Mouse (Mus musculus) stomach, embryonic 15.5 days (tissue): Measurements from ENCODE around the gene Rnft1. TPM values are rescaled to one million over a fixed set of nuclear protein-coding genes. Genes with fewer than 3 reads are reported as not detected.
"Not testable (repeated sequence)": the region's sequence is repeated elsewhere in the genome, so short reads cannot be mapped to it uniquely, and the experiment has no call there.

Experiments
- ATAC-seq: fragments of 200-750 bp; cut with Nextera tagmentation; 2 replicates; pipeline ENCODE4 v1.8.0; 2017; ENCODE audit warnings: low read depth, moderate number of reproducible peaks, moderate TSS enrichment; ENCODE audit not compliant: insufficient read depth, low FRiP score
- H3K27ac ChIP-seq: fragments of 300-500 bp; sonication (generic); 2 replicates; pipeline ENCODE4 v1.5.1; 2015; ENCODE audit warnings: mild to moderate bottlenecking, inconsistent platforms
- H3K27me3 ChIP-seq: fragments of 300-500 bp; sonication (generic); replicated peaks from 2 replicates; pipeline ENCODE4 v1.6.1; 2015; ENCODE audit warnings: inconsistent platforms
- H3K36me3 ChIP-seq: fragments of 300-500 bp; sonication (generic); 2 replicates; pipeline ENCODE4 v1.6.1; 2015; ENCODE audit warnings: inconsistent platforms
- H3K4me1 ChIP-seq: fragments of 300-500 bp; sonication (generic); 2 replicates; pipeline ENCODE4 v1.6.1; 2015; ENCODE audit warnings: inconsistent platforms
- H3K4me2 ChIP-seq: fragments of 300-500 bp; sonication (generic); 2 replicates; pipeline ENCODE4 v1.6.1; 2015; ENCODE audit warnings: mild to moderate bottlenecking, inconsistent platforms
- H3K4me3 ChIP-seq: fragments of 300-500 bp; sonication (generic); replicated peaks from 2 replicates; pipeline ENCODE4 v1.5.1; 2015; ENCODE audit warnings: inconsistent platforms
- H3K9ac ChIP-seq: fragments of 300-500 bp; sonication (generic); 2 replicates; pipeline ENCODE4 v1.6.1; 2015; ENCODE audit warnings: inconsistent platforms
- H3K9me3 ChIP-seq: fragments of 300-500 bp; sonication (generic); 2 replicates; pipeline ENCODE4 v1.6.1; 2016; ENCODE audit warnings: inconsistent platforms
- WGBS: fragments of 180-500 bp; shearing (Covaris S2); methylation state at CpG from one replicate; pipeline ENCODE4 v1.1.7; 2015; 5-methylcytosine and 5-hydroxymethylcytosine counted together
- polyA plus RNA-seq: library from polyadenylated mRNA; unstranded; fragments of >200 nt; fragmentation: Nextera tagmentation; extraction: Ambion mirVana; gene quantifications from 2 replicates; pipeline ENCODE4 v1.2.1, GENCODE M21; 2015

Gene Rnft1
- polyA plus RNA-seq, 1 experiment from 2014 or later: 51.0 TPM

DNA sequence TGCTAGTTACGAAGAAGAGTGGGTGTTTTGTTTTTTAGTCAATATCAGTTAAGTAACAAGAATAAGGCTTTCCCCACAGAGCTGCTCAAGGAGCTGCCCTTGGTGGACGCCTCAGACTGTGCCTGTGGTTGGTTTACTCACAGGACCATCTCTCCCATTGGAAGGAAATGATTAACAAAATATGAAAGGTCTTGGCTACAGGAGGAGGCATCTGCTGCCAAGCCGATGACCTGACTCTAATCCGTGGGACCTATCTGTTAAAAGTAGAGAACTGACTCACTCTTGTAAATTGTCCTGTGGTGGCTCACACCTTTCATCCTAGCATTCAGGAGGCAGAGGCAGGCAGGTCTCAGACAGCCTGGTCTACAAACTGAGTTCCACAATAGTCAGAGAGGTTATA lies 43.1 kb downstream of the Rnft1 start:
- Histone ChIP-seq H3K36me3 (peaks cover 23% of the 10 kb centered on the region), H3K9ac (no peak overlapping the region), H3K27ac (no peak overlapping the region), H3K27me3 (no peaks in the 10 kb centered on the region), H3K9me3 (no peaks in the 10 kb centered on the region), H3K4me3 (no peak overlapping the region), H3K4me2 (no peak overlapping the region), H3K4me1 (no peaks in the 10 kb centered on the region)
- 87% methylated on average over 4 of the region's 4 CpGs for WGBS
- no peak for ATAC-seq

DNA sequence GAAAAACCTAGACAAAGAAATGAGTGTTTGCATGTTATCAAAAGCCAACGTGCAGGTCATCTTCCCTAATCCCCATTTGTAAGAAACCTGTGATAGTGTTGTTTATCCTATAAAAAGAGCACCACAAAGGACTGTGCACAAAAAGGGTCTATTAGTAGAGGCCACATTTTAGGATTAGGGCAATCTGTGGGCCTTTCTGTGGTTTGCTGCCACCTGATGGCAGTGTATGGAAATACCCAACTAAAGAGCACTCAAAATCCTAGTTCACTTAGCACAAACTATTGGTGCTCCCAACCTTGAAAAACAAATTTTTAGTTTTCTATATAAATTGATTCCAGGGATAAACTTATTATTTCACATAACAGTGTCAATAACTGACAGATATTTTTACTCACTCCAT lies 48.4 kb downstream of the Rnft1 start:
- H3K27ac ChIP-seq: no peak overlapping the region
- no peaks in the 10 kb centered on the region for H3K27me3 ChIP-seq
- H3K4me3 ChIP-seq: no peak overlapping the region
- no peaks in the 10 kb centered on the region for H3K9me3 ChIP-seq
- ATAC-seq: no peak
- no peak overlapping the region for H3K4me2 ChIP-seq
- no peak overlapping the region for H3K9ac ChIP-seq
- H3K4me1 ChIP-seq: no peaks in the 10 kb centered on the region
- peaks cover 11% of the 10 kb centered on the region; the same call in 1 of the 2 replicates for H3K36me3 ChIP-seq
- whole genome bisulfite sequencing: 58% methylated on average over 1 of the region's 1 CpGs

- H3K4me2 ChIP-seq, H3K27me3 ChIP-seq, H3K4me1 ChIP-seq, H3K27ac ChIP-seq, H3K9ac ChIP-seq, H3K9me3 ChIP-seq, H3K4me3 ChIP-seq, ATAC-seq: not testable (repeated sequence)
- 91% methylated on average over 6 of the region's 6 CpGs for WGBS
- peaks cover 11% of the 10 kb centered on the region; the same call in 1 of the 2 replicates for H3K36me3 ChIP-seq
Observed at GRCm38 (mm10) chr11:86533302-86533701, 48.8 kb downstream of the Rnft1 start.

DNA sequence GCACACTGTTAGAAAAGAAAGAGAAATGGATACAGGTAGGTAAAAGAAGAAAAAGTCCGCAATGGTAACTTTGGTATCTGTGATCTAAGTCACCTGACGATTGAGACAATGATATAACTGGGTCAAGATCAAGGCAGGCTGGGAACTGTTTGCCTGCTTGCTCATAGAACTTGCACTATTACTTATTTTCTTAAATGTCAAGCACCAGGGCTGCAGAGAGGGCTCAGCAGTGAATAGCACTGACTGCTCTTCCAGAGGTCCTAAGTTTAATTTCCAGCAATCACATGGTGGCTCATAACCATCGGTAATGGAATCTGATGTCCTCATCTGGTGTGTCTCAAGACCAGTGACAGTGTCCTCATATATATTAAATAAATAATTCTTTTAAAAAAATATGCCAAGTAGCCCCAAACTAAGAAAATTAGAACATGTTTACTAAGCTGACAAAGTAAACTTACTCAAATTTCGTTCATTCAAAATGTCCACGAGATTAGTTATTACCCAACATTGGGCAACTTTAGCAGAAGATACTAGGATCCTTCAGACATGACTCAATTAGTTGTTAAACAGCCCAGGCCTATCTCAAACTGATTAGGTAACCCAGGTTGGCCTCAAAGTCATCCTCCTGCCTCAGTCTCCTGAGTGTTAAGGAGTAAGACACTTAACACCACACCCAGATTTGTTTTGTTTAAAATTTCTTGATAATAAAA lies 49.9 kb downstream of the Rnft1 start:
- no peak overlapping the region for H3K4me2 ChIP-seq
- no peak overlapping the region for H3K4me3 ChIP-seq
- no peaks in the 10 kb centered on the region for H3K27me3 ChIP-seq
- WGBS: 84% methylated on average over 5 of the region's 5 CpGs
- H3K36me3 ChIP-seq: peaks cover 11% of the 10 kb centered on the region; the same call in 1 of the 2 replicates
- no peak overlapping the region for H3K27ac ChIP-seq
- ATAC-seq: no peak
- H3K4me1 ChIP-seq: no peaks in the 10 kb centered on the region
- H3K9ac ChIP-seq: no peak overlapping the region
- no peaks in the 10 kb centered on the region for H3K9me3 ChIP-seq

DNA sequence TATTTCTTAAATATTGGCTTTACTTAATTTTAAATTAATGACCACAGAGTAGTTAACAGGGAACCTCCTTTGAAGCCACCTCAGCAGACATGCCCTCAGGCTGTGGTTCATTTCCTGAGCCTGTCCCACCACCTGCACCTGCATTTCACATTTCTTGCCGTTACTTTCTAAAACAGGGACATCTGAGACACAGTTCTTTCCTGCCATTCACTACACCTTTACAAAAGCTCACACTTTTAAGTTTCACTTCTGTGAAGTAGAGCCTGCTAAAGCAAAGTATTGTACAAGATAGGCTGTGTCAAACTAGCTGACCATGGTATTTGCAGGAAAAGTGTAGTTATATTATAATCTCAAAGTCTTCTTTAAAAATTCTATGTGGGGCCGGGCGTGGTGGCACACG lies 54.3 kb downstream of the Rnft1 start:
- Histone ChIP-seq H3K27me3 (no peaks in the 10 kb centered on the region), H3K27ac (no peak overlapping the region), H3K9ac (no peak overlapping the region), H3K9me3 (no peaks in the 10 kb centered on the region), H3K36me3 (0 out of 2 replicates have a peak, but pooled peaks cover 2% of the 10 kb centered on the region), H3K4me3 (no peak overlapping the region), H3K4me1 (peaks cover 8% of the 10 kb centered on the region; the same call in 1 of the 2 replicates), H3K4me2 (no peak overlapping the region)
- no peak for ATAC-seq
- 90% methylated on average over 4 of the region's 4 CpGs for WGBS

DNA sequence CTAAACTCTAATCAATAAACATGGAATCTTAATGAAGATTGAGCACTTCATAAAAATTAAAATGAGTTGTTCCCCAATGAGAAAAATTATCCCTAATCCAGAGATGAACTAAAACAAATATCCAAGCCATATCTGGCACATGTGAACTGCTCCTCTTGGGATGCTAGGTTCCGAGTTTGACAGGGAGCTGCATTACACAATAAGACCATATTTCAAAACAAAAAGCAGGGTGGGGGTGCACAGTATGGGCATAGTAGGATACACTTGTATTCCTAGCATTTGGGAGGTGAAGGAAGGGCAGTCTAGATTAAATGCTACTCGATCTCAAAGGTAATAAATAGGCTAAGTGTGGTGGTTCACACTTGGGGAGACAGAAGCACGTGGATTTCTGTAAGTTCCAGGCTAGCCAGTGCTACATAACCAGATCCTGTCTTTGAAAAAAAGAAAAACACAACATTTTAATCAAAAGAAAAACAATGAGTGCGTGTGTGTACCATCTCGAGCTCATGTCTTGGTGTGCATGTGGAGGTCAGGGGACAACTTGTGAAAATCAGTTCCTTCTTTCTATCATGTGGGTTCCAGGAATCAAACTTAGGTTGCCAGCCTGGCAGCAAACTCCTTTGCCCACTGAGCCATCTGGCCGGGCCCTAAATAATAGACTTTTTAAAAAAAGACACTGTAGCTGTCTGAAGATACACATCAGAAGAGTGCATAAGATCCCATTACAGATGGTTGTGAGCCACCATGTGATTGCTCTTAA lies 55.4 kb downstream of the Rnft1 start:
- no peaks in the 10 kb centered on the region for H3K27me3 ChIP-seq
- no peak overlapping the region for H3K9ac ChIP-seq
- no peaks in the 10 kb centered on the region for H3K9me3 ChIP-seq
- H3K4me1 ChIP-seq: peaks cover 8% of the 10 kb centered on the region; the same call in 1 of the 2 replicates
- no peak overlapping the region for H3K4me3 ChIP-seq
- no peaks in the 10 kb centered on the region for H3K36me3 ChIP-seq
- 88% methylated on average over 6 of the region's 6 CpGs for WGBS
- H3K27ac ChIP-seq: no peak overlapping the region
- no peak overlapping the region for H3K4me2 ChIP-seq
- no peak for ATAC-seq

GRCm38 (mm10) chr11:86540476-86540845 lies 56.0 kb downstream of the Rnft1 start:
- Histone ChIP-seq H3K9me3 (no peaks in the 10 kb centered on the region), H3K36me3 (no peaks in the 10 kb centered on the region), H3K9ac (no peak overlapping the region), H3K4me1 (peaks cover 8% of the 10 kb centered on the region; the same call in 1 of the 2 replicates), H3K27ac (no peak overlapping the region), H3K27me3 (no peaks in the 10 kb centered on the region), H3K4me2 (no peak overlapping the region), H3K4me3 (no peak overlapping the region)
- WGBS: 87% methylated on average over 2 of the region's 2 CpGs
- ATAC-seq: no peak

DNA sequence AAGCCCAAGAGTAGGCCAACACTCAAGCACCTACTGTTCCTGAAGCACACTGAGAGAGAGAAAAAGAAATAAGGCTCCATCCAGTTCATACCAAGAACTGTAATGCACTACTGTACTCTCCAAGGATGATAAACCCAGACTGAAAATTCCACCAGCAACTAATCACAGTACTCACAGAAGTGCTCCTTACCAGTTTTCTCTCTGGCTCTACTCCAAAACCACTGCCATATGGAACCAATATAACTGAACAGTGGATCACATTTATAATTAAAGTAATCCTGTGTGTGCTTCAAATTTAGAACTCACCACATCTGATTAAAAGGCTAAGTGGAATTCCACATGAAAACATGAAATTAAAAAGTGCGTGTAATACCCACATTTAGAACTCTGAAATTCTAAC lies 58.4 kb downstream of the Rnft1 start:
- Histone ChIP-seq H3K27me3 (no peaks in the 10 kb centered on the region), H3K36me3 (no peaks in the 10 kb centered on the region), H3K4me3 (no peak overlapping the region), H3K4me1 (peaks cover 13% of the 10 kb centered on the region; the same call in 1 of the 2 replicates), H3K27ac (no peak overlapping the region), H3K9ac (no peak overlapping the region), H3K4me2 (peak overlapping the region; percentile 66), H3K9me3 (no peaks in the 10 kb centered on the region)
- no peak for ATAC-seq
- WGBS: 66% methylated on average over 1 of the region's 1 CpGs

- Histone ChIP-seq H3K27me3 (no peaks in the 10 kb centered on the region), H3K4me1 (peaks cover 13% of the 10 kb centered on the region; the same call in 1 of the 2 replicates), H3K27ac (peak overlapping the region; percentile 85), H3K4me2 (peak overlapping the region; percentile 66), H3K9me3 (no peaks in the 10 kb centered on the region), H3K4me3 (peak overlapping the region; percentile 92), H3K36me3 (no peaks in the 10 kb centered on the region), H3K9ac (peak overlapping the region; percentile 96)
- peak; percentile 50 for ATAC-seq
- WGBS: under 1% methylated on average over 42 of the region's 50 CpGs
Observed at GRCm38 (mm10) chr11:86543960-86544638, 59.6 kb downstream of the Rnft1 start.

GRCm38 (mm10) chr11:86544639-86545299 lies 60.3 kb downstream of the Rnft1 start, which contains the start of the genes Rps6kb1 and Tubd1:
Gene Rps6kb1, minus strand, starts transcription at chr11:86544805.
Gene Tubd1, plus strand, starts transcription at chr11:86544991.
- Histone ChIP-seq H3K27me3 (no peaks in the 10 kb centered on the region), H3K36me3 (no peaks in the 10 kb centered on the region), H3K9me3 (no peaks in the 10 kb centered on the region), H3K4me1 (peaks cover 13% of the 10 kb centered on the region; the same call in 1 of the 2 replicates), H3K27ac (peak within 1 kb of the TSS; percentile 85), H3K9ac (peak within 1 kb of the TSS; percentile 96), H3K4me3 (peak within 1 kb of the TSS; percentile 92), H3K4me2 (peak within 1 kb of the TSS; percentile 66)
- peak; percentile 99 for ATAC-seq
- WGBS: under 1% methylated on average over 43 of the region's 43 CpGs

- H3K27ac ChIP-seq: peak overlapping the region; percentile 85
- WGBS: 74% methylated on average over 8 of the region's 8 CpGs
- H3K4me2 ChIP-seq: peak overlapping the region; percentile 54
- H3K4me3 ChIP-seq: peak overlapping the region; percentile 92
- H3K9ac ChIP-seq: no peak overlapping the region
- peaks cover 13% of the 10 kb centered on the region; the same call in 1 of the 2 replicates for H3K4me1 ChIP-seq
- 0 out of 2 replicates have a peak, but pooled peaks cover 4% of the 10 kb centered on the region for H3K36me3 ChIP-seq
- H3K27me3 ChIP-seq: no peaks in the 10 kb centered on the region
- no peak for ATAC-seq
- H3K9me3 ChIP-seq: no peaks in the 10 kb centered on the region
Observed at GRCm38 (mm10) chr11:86545556-86545955, 61.1 kb downstream of the Rnft1 start.
